Mouse (Mus musculus): ENCODE data around the gene Tspyl3.

DNA sequence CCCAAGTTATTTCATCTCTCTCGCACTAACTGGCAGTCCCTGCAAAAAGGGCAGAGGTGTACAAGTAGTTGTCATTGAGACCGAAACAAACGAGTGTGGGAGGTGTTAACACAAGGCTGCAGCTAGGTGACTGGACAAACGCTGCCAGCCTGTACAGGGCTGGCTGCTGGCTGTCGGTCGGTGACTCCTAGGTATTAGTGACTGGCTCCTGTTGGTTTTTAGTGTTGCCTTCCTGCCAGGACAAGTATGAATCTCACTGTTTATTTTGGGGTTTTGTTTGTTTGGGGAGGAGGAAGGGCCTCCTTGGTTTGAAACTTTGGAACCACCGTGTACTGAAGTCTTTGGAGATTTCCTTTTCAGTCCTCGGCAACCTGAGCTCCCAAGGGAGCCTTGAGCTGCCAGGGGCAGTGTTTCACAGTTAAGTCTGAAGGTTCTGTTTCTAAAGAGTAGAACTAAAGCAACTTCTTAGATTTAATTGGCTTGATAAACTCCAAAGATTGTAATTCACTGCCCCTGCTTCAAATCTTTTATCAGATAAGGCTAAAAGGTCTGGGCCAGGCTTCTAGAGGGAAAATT lies 49.2 kb downstream of the Tspyl3 start:
- no peak for TF ChIP-seq CTCF (IDR thresholded peaks at IDR 0.05)
- no peak for TF ChIP-seq EP300 (IDR thresholded peaks at IDR 0.05)

Data from lung, postnatal 0 days (tissue).